Mouse (Mus musculus): Measurements from ENCODE around the gene Optn. TPM values are rescaled to one million over a fixed set of nuclear protein-coding genes. Genes with fewer than 3 reads are reported as not detected.

The Optn gene
- polyA plus RNA-seq, 1 experiment from 2014 or later, result 4.4 TPM

DNA sequence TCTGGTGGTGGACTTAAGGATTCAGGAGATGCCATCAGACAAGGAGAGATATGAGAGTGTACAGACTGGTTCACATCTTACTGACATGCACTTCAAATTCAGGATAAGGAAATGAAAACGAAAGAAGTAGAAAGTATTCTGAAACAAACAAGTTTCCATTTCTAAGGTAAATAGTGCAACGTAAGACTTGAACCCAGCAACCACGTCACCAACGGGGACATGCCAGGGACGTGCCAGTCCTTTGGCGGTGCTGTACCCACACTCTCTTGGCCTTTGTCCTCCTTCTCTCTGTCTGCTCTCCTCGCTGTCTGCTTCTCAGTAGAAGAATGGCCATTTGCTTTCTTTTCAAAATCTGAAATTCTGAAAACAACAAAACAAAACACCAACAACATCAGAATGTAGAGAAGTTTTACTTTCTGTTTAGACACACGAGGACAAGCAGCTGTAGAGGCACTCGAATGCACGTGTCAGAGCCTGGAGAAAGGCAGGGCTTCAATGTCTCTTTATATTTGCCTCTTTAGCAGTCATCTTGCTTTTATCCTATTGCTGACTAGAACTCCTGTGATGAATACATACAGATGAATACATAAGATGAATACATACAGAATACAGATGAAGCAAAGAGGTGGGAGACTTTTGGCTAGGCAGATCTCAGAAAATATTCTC lies 27.3 kb downstream of the Optn start:
- Histone ChIP-seq H3K9me3 (no peaks in the 10 kb centered on the region), H3K27me3 (replicated peaks; ENCODE audit: low read depth, poor library complexity, severe bottlenecking) (no peaks in the 10 kb centered on the region), H3K4me1 (no peaks in the 10 kb centered on the region), H3K36me3 (replicated peaks) (no peaks in the 10 kb centered on the region), H3K27ac (replicated peaks) (no peak overlapping the region), H3K4me3 (no peak overlapping the region)
- WGBS, result 90% methylated on average over 10 of the region's 10 CpGs
- no peak for DNase-seq (ENCODE audit: low spot score)

DNA sequence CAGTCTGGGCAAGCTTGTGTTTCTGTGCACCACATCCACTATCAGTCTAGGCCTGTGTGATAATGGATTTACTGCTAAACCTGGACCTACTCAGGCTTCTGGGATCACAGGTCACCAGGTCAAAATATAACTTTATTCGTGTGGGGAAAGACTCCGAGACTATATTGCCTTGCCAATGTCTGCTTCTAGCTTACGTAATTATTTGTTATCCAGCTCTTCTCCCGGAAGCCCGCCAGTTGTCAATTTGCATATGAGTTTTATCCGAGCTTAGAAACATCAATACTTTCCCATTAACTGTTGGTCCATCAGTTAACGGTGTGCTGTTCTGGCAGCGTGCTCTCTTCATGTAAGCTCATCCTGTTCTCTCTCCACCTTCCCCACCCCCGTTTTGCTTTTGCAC lies 28.6 kb downstream of the Optn start:
- Histone ChIP-seq H3K36me3 (replicated peaks) (no peaks in the 10 kb centered on the region), H3K4me3 (no peak overlapping the region), H3K4me1 (no peaks in the 10 kb centered on the region), H3K27me3 (replicated peaks; ENCODE audit: low read depth, poor library complexity, severe bottlenecking) (no peaks in the 10 kb centered on the region), H3K27ac (replicated peaks) (no peak overlapping the region), H3K9me3 (no peaks in the 10 kb centered on the region)
- WGBS, result 88% methylated on average over 9 of the region's 9 CpGs
- no peak for DNase-seq (ENCODE audit: low spot score)

DNA sequence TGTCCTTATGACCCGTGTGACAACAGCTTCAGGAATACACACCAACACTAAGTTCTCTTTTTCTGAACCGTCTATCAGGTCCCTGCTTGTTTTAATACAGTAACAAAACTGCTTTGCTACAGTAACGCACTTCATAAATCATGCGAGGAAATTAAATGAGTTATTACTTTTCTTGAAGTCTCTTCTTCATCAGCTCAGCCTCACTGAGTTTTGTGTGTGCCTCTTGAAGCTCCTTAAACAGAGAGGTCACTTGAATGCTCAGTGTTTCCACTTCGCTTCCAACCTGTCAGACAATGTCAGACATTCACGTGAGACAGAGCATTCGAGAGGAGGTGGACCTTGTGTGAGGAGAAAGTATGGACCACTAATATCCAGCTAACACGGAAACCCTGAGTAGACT lies 29.1 kb downstream of the Optn start:
- H3K4me1 ChIP-seq, result no peaks in the 10 kb centered on the region
- 86% methylated on average over 8 of the region's 8 CpGs for WGBS
- no peak overlapping the region for H3K4me3 ChIP-seq
- no peaks in the 10 kb centered on the region for H3K36me3 ChIP-seq (replicated peaks)
- no peaks in the 10 kb centered on the region for H3K27me3 ChIP-seq (replicated peaks; ENCODE audit: low read depth, poor library complexity, severe bottlenecking)
- H3K27ac ChIP-seq (replicated peaks), result no peak overlapping the region
- no peaks in the 10 kb centered on the region for H3K9me3 ChIP-seq
- DNase-seq (ENCODE audit: low spot score), result no peak

DNA sequence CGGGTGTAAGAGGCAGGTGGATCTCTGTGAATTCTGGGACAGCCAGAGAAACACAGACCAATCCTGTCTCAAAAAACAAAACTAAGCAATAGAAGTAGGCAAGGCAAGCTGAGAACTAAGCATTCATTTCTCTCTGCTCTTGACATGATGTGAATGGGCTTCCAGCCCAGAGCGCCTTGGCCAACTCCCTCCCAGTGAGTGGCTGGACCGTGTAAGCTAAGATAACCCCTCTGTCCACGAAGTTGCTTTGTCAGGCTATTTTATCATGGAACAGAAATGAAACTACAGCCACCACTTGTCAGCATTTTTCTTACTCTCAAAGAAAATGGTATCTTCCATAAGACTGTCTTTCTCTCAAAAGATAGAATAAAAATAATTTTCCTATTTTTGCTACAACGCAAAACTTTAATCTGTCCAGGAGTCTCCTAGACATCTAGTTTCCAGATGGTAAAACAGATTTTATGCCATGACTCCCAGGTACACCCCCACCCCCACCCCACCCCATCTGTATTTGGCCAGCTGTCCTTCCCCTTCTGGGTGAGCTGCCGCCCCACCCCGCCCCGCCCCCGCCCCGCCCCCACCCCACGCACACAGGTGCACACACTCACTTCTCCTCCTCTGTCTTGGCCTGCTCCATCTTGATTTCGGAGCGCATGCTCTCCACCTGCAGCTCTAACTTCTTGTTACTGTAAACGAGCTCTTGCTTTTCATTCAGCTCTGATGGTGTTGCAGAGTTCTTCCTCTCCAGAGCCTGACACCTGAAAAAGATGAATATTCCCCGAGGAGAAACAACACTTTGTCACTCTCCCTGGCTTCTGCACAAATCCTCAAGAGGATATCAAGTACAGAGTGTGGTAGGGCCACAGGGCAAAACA lies 30.1 kb downstream of the Optn start:
- H3K36me3 ChIP-seq (replicated peaks), result no peaks in the 10 kb centered on the region
- no peak overlapping the region for H3K27ac ChIP-seq (replicated peaks)
- no peaks in the 10 kb centered on the region for H3K27me3 ChIP-seq (replicated peaks; ENCODE audit: low read depth, poor library complexity, severe bottlenecking)
- 71% methylated on average over 15 of the region's 15 CpGs for WGBS
- no peak for DNase-seq (ENCODE audit: low spot score)
- no peaks in the 10 kb centered on the region for H3K9me3 ChIP-seq
- no peak overlapping the region for H3K4me3 ChIP-seq
- no peaks in the 10 kb centered on the region for H3K4me1 ChIP-seq

DNA sequence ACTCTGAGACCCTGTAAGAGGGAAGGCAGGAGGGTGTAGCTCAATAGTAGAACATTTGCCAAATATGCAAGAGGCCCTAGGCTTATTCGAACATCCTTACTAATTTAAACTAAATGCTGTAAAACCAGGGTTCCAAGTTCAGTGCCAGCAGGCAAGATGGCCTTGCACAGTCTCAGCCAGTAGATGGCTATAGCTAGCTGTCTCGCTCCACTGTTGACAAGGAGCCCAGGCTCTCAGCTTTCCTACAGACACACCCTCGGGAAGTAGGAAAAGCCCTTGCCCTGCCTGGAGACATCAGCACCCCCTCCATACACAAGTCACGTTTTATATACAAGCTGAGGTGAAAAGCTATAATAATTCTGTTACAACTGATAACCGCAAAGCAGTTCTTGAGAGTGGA lies 31.2 kb downstream of the Optn start:
- WGBS, result 80% methylated on average over 5 of the region's 5 CpGs
- Histone ChIP-seq H3K27ac (replicated peaks) (no peak overlapping the region), H3K4me1 (no peaks in the 10 kb centered on the region)

DNA sequence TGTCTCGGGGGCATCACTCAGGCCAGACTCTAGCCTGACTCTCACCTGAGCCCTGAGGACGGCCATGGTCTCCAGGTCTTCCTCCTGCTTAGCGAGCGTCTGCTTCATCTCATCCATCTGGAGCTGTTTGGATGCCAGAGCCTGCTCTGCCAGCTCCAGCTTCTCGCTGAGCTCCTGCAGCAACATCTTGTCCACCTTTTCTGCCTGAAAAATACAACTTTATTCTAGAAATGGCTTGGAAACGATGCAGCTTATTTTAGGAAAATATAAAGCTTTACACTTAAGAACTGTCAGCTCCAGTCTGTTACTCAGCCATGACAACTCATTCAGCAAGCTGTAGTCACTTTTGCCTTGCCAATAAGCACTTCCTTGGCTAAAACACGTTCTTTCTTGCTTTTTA lies 32.6 kb downstream of the Optn start:
- WGBS, result 86% methylated on average over 7 of the region's 7 CpGs
- no peak for DNase-seq (ENCODE audit: low spot score)
- no peak overlapping the region for H3K4me3 ChIP-seq
- H3K9me3 ChIP-seq, result no peaks in the 10 kb centered on the region
- H3K36me3 ChIP-seq (replicated peaks), result no peaks in the 10 kb centered on the region
- H3K27ac ChIP-seq (replicated peaks), result no peak overlapping the region
- H3K4me1 ChIP-seq, result peaks cover 4% of the 10 kb centered on the region; the same call in 1 of the 2 replicates
- H3K27me3 ChIP-seq (replicated peaks; ENCODE audit: low read depth, poor library complexity, severe bottlenecking), result no peaks in the 10 kb centered on the region

More for the DNA sequence above, 31.2 kb downstream of the Optn start:
- no peaks in the 10 kb centered on the region for H3K36me3 ChIP-seq (replicated peaks)
- no peak for DNase-seq (ENCODE audit: low spot score)
- H3K9me3 ChIP-seq, result no peaks in the 10 kb centered on the region
- H3K27me3 ChIP-seq (replicated peaks; ENCODE audit: low read depth, poor library complexity, severe bottlenecking), result no peaks in the 10 kb centered on the region
- no peak overlapping the region for H3K4me3 ChIP-seq

DNA sequence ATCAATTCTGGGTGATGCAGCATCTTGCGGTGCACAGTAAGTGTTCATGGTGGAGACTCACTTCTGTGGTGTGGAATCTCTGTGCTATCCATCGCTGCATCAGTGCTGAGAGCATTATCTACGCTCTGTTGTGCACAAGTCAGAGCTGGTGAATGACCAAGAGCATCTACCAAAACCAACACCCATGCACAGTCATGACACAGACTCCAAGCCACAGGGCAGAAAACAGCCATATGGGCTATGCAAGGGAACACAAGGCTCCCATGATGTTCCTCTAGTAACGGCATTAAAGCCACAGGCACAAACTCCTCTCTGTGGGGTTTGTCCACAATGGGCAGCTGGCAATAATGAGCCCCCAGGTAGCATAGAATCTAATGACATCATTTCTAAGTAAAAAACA lies 34.0 kb downstream of the Optn start:
- Histone ChIP-seq H3K36me3 (replicated peaks) (no peaks in the 10 kb centered on the region), H3K9me3 (0 out of 2 replicates have a peak, but pooled peaks cover 3% of the 10 kb centered on the region), H3K27ac (replicated peaks) (no peak overlapping the region), H3K4me3 (no peak overlapping the region), H3K27me3 (replicated peaks; ENCODE audit: low read depth, poor library complexity, severe bottlenecking) (no peaks in the 10 kb centered on the region), H3K4me1 (peaks cover 6% of the 10 kb centered on the region; the same call in 1 of the 2 replicates)
- WGBS, result 93% methylated on average over 4 of the region's 4 CpGs
- DNase-seq (ENCODE audit: low spot score), result no peak

DNA sequence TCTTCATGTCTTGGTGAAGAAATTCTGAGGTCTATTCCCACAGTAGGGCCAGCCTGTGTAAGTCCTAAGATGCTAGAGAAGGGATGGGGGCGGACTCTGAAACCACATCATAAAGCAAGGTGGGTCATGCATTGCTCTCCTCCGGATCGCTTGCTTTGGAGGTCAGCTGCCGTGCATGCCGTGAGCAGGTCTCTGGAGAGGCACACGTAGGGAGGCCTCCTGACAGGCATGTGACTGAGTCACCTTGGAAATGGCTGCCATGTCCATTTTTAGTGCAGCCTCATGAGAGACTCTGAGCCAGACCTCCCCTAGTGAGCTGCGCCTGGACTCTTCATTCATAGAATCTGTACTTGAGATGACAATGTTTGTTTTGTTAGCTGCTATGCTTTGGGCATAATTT lies 35.8 kb downstream of the Optn start:
- peaks cover 16% of the 10 kb centered on the region for H3K4me1 ChIP-seq
- no peaks in the 10 kb centered on the region for H3K27me3 ChIP-seq (replicated peaks; ENCODE audit: low read depth, poor library complexity, severe bottlenecking)
- DNase-seq (ENCODE audit: low spot score), result no peak
- H3K9me3 ChIP-seq, result 0 out of 2 replicates have a peak, but pooled peaks cover 3% of the 10 kb centered on the region
- no peak overlapping the region for H3K4me3 ChIP-seq
- WGBS, result 85% methylated on average over 7 of the region's 7 CpGs
- no peaks in the 10 kb centered on the region for H3K36me3 ChIP-seq (replicated peaks)
- no peak overlapping the region for H3K27ac ChIP-seq (replicated peaks)

DNA sequence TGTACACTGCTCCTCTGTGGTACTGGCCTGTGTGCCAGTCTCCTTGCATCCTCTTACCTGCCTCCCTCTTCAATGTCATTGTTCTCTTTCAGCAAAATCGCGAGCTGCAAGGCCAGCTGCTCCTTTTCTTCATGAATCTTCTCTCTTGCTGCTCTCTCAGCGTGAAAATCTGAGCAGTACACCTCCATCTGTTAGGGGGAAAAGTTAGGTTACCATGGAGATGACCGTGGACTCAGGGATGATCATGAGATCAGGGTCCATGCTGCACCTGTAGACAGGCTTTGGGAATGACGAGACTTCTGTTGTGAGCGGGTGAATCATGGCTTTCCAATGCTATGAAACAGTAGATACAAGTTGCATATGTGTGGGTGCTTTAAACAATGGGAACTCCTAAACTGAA lies 36.8 kb downstream of the Optn start:
- Histone ChIP-seq H3K9me3 (0 out of 2 replicates have a peak, but pooled peaks cover 3% of the 10 kb centered on the region), H3K36me3 (replicated peaks) (no peaks in the 10 kb centered on the region), H3K27me3 (replicated peaks; ENCODE audit: low read depth, poor library complexity, severe bottlenecking) (no peaks in the 10 kb centered on the region), H3K27ac (replicated peaks) (no peak overlapping the region), H3K4me1 (peaks cover 16% of the 10 kb centered on the region), H3K4me3 (no peak overlapping the region)
- WGBS, result 78% methylated on average over 6 of the region's 6 CpGs
- DNase-seq (ENCODE audit: low spot score), result no peak

DNA sequence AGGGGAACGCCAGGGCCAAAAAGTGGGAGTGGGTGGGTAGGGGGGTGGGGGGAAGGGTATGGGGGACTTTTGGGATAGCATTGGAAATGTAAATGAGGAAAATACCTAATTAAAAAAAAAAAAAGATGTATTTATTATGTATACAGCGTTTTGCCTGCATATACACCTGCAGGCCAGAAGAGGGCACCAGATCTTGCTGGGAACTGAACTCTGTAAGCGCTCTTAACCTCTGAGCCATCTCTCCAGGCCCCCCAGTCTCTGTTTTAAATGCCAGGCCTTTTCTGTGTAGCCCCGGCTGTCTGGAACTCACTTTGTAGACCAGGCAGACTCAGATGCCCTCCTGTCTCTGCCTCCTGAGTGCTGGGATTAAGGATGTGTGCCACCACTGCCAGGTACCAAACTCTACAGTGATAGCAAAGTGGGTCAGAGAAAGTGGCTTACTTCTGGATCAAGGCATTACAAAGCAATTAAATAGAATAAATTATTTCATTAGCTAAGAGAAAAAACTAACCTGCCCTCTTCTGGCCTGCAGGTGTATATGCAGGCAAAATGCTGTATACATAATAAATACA lies 38.6 kb downstream of the Optn start:
- no peaks in the 10 kb centered on the region for H3K27me3 ChIP-seq (replicated peaks; ENCODE audit: low read depth, poor library complexity, severe bottlenecking)
- peaks cover 16% of the 10 kb centered on the region for H3K4me1 ChIP-seq
- H3K9me3 ChIP-seq, result 0 out of 2 replicates have a peak, but pooled peaks cover 3% of the 10 kb centered on the region
- no peak overlapping the region for H3K27ac ChIP-seq (replicated peaks)
- H3K4me3 ChIP-seq, result no peak overlapping the region
- no peaks in the 10 kb centered on the region for H3K36me3 ChIP-seq (replicated peaks)
- peak; percentile 30 for DNase-seq (ENCODE audit: low spot score)
- WGBS, result 49% methylated on average over 4 of the region's 4 CpGs

DNA sequence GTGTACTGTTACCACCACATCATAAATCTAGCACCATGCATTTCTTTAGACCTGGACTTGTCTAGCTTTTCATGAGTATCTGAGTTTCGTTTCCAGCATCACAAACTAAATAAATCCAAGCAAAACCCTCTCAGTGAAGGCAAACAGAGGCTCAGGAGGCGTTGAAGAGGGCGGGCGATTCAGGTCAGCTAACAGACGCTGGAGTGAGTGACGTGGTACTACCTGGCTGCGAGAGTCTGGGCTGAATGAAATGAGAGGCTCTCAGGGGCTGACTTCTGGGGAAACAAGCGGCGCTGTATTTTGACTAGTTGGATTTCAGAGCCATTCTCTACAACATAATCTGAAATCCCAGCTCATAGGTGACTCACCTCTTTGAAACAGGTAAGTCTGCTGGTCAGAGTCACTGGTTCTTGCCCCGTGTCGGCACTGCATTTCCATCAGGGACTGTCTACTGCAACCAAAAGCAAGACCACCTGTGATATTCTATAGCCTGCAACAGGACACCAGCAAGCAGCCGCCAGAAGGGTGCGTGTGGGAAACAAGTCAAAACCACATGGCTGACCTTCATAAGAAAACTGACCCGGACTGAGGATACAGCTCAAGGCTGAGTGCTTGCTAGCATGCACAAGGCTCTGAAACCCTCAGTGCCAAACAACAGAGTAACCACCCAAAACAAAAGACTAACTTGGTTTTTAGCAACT lies 40.0 kb downstream of the Optn start:
- peak; percentile 40 for DNase-seq (ENCODE audit: low spot score)
- Histone ChIP-seq H3K27ac (replicated peaks) (no peak overlapping the region), H3K36me3 (replicated peaks) (no peaks in the 10 kb centered on the region), H3K4me3 (no peak overlapping the region), H3K27me3 (replicated peaks; ENCODE audit: low read depth, poor library complexity, severe bottlenecking) (no peaks in the 10 kb centered on the region), H3K9me3 (0 out of 2 replicates have a peak, but pooled peaks cover 3% of the 10 kb centered on the region), H3K4me1 (peaks cover 16% of the 10 kb centered on the region)
- WGBS, result 71% methylated on average over 14 of the region's 14 CpGs

DNA sequence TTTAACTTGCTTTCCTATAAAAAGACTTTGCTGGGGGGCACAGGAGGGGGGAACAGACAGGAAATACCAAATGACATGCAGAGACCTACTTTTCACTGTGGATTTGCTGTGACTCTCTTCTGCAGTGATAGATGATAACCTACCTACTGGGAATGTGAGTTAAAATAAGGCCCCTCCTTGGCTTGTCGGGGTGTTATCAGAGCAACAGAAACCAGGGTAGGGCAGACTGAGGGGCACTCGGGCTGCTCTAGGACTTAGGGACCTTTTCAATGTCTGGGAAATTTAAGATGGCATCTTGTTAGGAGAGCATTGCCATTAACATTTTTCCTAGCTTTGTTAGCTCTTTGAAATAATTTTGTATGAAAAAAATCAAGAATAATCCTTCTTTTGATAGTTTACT lies 40.6 kb downstream of the Optn start:
- DNase-seq (ENCODE audit: low spot score), result no peak
- Histone ChIP-seq H3K9me3 (0 out of 2 replicates have a peak, but pooled peaks cover 3% of the 10 kb centered on the region), H3K36me3 (replicated peaks) (no peaks in the 10 kb centered on the region), H3K4me3 (no peak overlapping the region), H3K4me1 (peaks cover 16% of the 10 kb centered on the region), H3K27ac (replicated peaks) (no peak overlapping the region), H3K27me3 (replicated peaks; ENCODE audit: low read depth, poor library complexity, severe bottlenecking) (no peaks in the 10 kb centered on the region)
- WGBS, result 80% methylated on average over 2 of the region's 2 CpGs

Data from embryonic facial prominence, embryonic 10.5 days (tissue).